In the genomic region with DNA sequence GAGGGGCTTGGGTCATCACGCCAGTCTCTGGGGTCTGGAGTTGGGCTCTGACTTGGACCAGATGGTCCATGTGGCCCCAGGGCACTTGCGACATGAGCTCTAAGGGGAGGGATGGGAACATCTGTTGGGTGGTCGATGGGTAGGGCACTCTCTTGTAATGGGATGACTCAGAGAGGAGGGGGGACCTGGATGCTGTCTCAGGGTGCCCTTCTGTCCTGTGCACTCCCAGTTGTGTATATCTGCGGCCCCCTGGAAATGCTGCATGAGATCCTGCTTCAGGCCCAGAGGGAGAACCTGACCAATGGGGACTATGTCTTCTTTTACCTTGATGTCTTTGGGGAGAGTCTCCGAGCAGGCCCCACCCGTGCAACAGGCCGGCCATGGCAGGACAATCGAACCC, we compare ENCODE assay signal across 12 mouse cellular contexts. TPM values are rescaled to one million over a fixed set of nuclear protein-coding genes. Genes with fewer than 3 reads are reported as not detected.
A peak's percentile ranks its signal among the peaks of the same experiment; 100 is the strongest.
DNase-seq lines count a peak whose midpoint lies in the region; ATAC-seq lines count a peak whose summit lies in the region.
"Had no signal": no experiment of that assay in that cellular context is flagged by ENCODE, and none has a peak within 500 bp of the region (broad histone marks: within the 10 kb centered on the region; RNA-seq: fewer than 3 reads in every experiment).

No protein-coding gene starts in this region.

- H3K4me2 ChIP-seq in neural tube, embryonic 15.5 days, result peak overlapping the region; percentile 94

- no peak overlapping the region for H3K9ac ChIP-seq in neural tube, embryonic 15.5 days (replicated peaks)

- peak; percentile 24 for DNase-seq in embryo, embryonic 11 days
- no peak for DNase-seq in embryo, embryonic 9.5 days (ENCODE audit: extremely low spot score)
- DNase-seq in retina, postnatal 1 day, result peak; percentile 42
- no peak for DNase-seq in retina, embryonic 14.5 days (ENCODE audit: low spot score)
- peak; percentile 27 for DNase-seq in limb, embryonic 10.5 days (ENCODE audit: low spot score)
- DNase-seq in kidney, adult 8-10 months, result no peak
- DNase-seq in layer of hippocampus, postnatal 25 days (ENCODE audit: extremely low spot score in 1 of 2, low spot score in 1 of 2), result no peak
- DNase-seq: B cell, adult 2 months had no signal

- no peaks in the 10 kb centered on the region for H3K36me3 ChIP-seq in limb, embryonic 10.5 days
- H3K36me3 ChIP-seq in neural tube, embryonic 15.5 days, result no peaks in the 10 kb centered on the region

- 74% methylated on average over 8 of the region's 8 CpGs for WGBS in limb, embryonic 10.5 days
- WGBS in neural tube, embryonic 15.5 days, result 65% methylated on average over 8 of the region's 8 CpGs

- peaks cover 28% of the 10 kb centered on the region for H3K27me3 ChIP-seq in limb, embryonic 10.5 days (ENCODE audit: low read depth, poor library complexity, severe bottlenecking)
- H3K27me3 ChIP-seq in neural tube, embryonic 15.5 days (replicated peaks), result no peaks in the 10 kb centered on the region
- H3K27me3 ChIP-seq: Patski had no signal

- no peak for ATAC-seq in neural tube, embryonic 15.5 days (ENCODE audit: low FRiP score)
- ATAC-seq: Patski had no signal

- H3K4me1 ChIP-seq in limb, embryonic 10.5 days, result peaks cover 32% of the 10 kb centered on the region
- H3K4me1 ChIP-seq in neural tube, embryonic 15.5 days, result peaks cover 45% of the 10 kb centered on the region

- no peaks in the 10 kb centered on the region for H3K9me3 ChIP-seq in limb, embryonic 10.5 days (replicated peaks)
- no peaks in the 10 kb centered on the region for H3K9me3 ChIP-seq in neural tube, embryonic 15.5 days (replicated peaks)

- no peak overlapping the region for H3K27ac ChIP-seq in limb, embryonic 10.5 days
- no peak overlapping the region for H3K27ac ChIP-seq in neural tube, embryonic 15.5 days (replicated peaks)
- H3K27ac ChIP-seq: left cerebral cortex, adult 2 months had no signal

- no peak overlapping the region for H3K4me3 ChIP-seq in limb, embryonic 10.5 days
- H3K4me3 ChIP-seq in neural tube, embryonic 15.5 days (replicated peaks), result no peak overlapping the region
- H3K4me3 ChIP-seq: left cerebral cortex, adult 2 months had no signal

RNA-seq across cellular contexts. Expression of a gene that starts 1.6 kb away (rescaled TPM):
- polyA plus RNA-seq in limb, embryonic 10.5 days (2016; fragmentation: Nextera tagmentation; extraction: Ambion mirVana), result 2.8 and 4.8 TPM in 2 replicates
- polyA plus RNA-seq in neural tube, embryonic 15.5 days (2015; fragmentation: Nextera tagmentation; extraction: Ambion mirVana), result 12.9 and 16.1 TPM in 2 replicates
- 10 to 100 TPM; 44.3 to 58.4 TPM for total RNA-seq in layer of hippocampus, postnatal 25 days (2021)

RNA-seq across cellular contexts. Expression of a gene that starts 20.1 kb away (rescaled TPM):
- polyA plus RNA-seq in limb, embryonic 10.5 days (2016; fragmentation: Nextera tagmentation; extraction: Ambion mirVana), result 1.0 and 1.2 TPM in 2 replicates
- polyA plus RNA-seq in neural tube, embryonic 15.5 days (2015; fragmentation: Nextera tagmentation; extraction: Ambion mirVana), result 4.1 and 4.3 TPM in 2 replicates
- 1 to 10 TPM; 1.4 to 1.5 TPM for total RNA-seq in layer of hippocampus, postnatal 25 days (2021)

RNA-seq across cellular contexts. Expression of a gene that starts 23.0 kb away (rescaled TPM):
- 61.9 and 66.4 TPM in 2 replicates for polyA plus RNA-seq in limb, embryonic 10.5 days (2016; fragmentation: Nextera tagmentation; extraction: Ambion mirVana)
- polyA plus RNA-seq in neural tube, embryonic 15.5 days (2015; fragmentation: Nextera tagmentation; extraction: Ambion mirVana), result 77.5 and 78.9 TPM in 2 replicates
- total RNA-seq in layer of hippocampus, postnatal 25 days (2021), result 10 to 100 TPM; 36.6 to 38.8 TPM

RNA-seq across cellular contexts. Expression of a gene that starts 35.5 kb away (rescaled TPM):
- 2.2 and 3.4 TPM in 2 replicates for polyA plus RNA-seq in limb, embryonic 10.5 days (2016; fragmentation: Nextera tagmentation; extraction: Ambion mirVana)
- polyA plus RNA-seq in neural tube, embryonic 15.5 days (2015; fragmentation: Nextera tagmentation; extraction: Ambion mirVana), result 9.1 and 12.4 TPM in 2 replicates
- 10 to 100 TPM; 66.5 to 70.9 TPM for total RNA-seq in layer of hippocampus, postnatal 25 days (2021)

RNA-seq across cellular contexts. Expression of a gene that starts 35.6 kb away (rescaled TPM):
- 1.6 and 1.7 TPM in 2 replicates for polyA plus RNA-seq in limb, embryonic 10.5 days (2016; fragmentation: Nextera tagmentation; extraction: Ambion mirVana)
- 1.5 and 1.6 TPM in 2 replicates for polyA plus RNA-seq in neural tube, embryonic 15.5 days (2015; fragmentation: Nextera tagmentation; extraction: Ambion mirVana)
- 1 to 10 TPM; 1.2 to 1.3 TPM for total RNA-seq in layer of hippocampus, postnatal 25 days (2021)
- polyA plus RNA-seq: spleen, adult 2 months had no signal

Comparison
In these comparisons a context has a peak if more than half of its experiments do, and no peak if none do; other contexts are left out.
1. DNase-seq: peak in embryo, embryonic 11 days (single experiment), retina, postnatal 1 day (single experiment) and limb, embryonic 10.5 days (single experiment); none in embryo, embryonic 9.5 days (single experiment), retina, embryonic 14.5 days (single experiment), kidney, adult 8-10 months (0 of 2) and layer of hippocampus, postnatal 25 days (0 of 2).